Mouse (Mus musculus) spleen, adult 2 months (tissue): ENCODE data around the gene Gm42791. TPM values are rescaled to one million over a fixed set of nuclear protein-coding genes. Genes with fewer than 3 reads are reported as not detected.

Experiments used
- DNase-seq, 2 experiments: peaks; one replicate each; pipeline versions ENCODE4 v3.0.0 to v3.0.0-alpha.2; 2012 to 2021; ENCODE audit warnings: low spot score in 2 of 2, low read depth in 1 of 2
- H3K27ac ChIP-seq: fragments of 200-500 bp; 2 replicates; pipeline ENCODE4 v1.5.1; 2012; ENCODE audit warnings: low read length, inconsistent platforms; ENCODE audit not compliant: insufficient read depth
- H3K27me3 ChIP-seq: fragments of 200-500 bp; 2 replicates; pipeline ENCODE4 v1.6.1; 2012; ENCODE audit warnings: mild to moderate bottlenecking, moderate library complexity, low read length, inconsistent platforms; ENCODE audit not compliant: control insufficient read depth, insufficient read depth
- H3K36me3 ChIP-seq: fragments of 200-500 bp; 2 replicates; pipeline ENCODE4 v1.6.1; 2012; ENCODE audit warnings: mild to moderate bottlenecking, low read length, inconsistent platforms; ENCODE audit not compliant: control insufficient read depth, insufficient read depth
- H3K4me1 ChIP-seq: fragments of 200-500 bp; 2 replicates; pipeline ENCODE4 v1.6.1; 2011; ENCODE audit warnings: inconsistent platforms; ENCODE audit not compliant: control insufficient read depth, insufficient read depth, insufficient read length
- H3K4me3 ChIP-seq: fragments of 200-500 bp; 2 replicates; pipeline ENCODE4 v1.5.1; 2011; ENCODE audit warnings: mild to moderate bottlenecking, inconsistent platforms; ENCODE audit not compliant: insufficient read depth, insufficient read length; ENCODE audit errors: extremely low read depth
- CTCF ChIP-seq: fragments of 200-500 bp; IDR thresholded peaks from 2 replicates; pipeline ENCODE4 v1.5.1; 2011; ENCODE audit warnings: mild to moderate bottlenecking, inconsistent platforms; ENCODE audit not compliant: insufficient read depth, insufficient read length, insufficient replicate concordance; ENCODE audit errors: extremely low read depth
- POLR2A ChIP-seq: fragments of 200-500 bp; IDR thresholded peaks from 2 replicates; pipeline ENCODE4 v1.6.1; 2011; ENCODE audit warnings: low read depth, low read length, inconsistent platforms
- WGBS: fragments of 180-500 bp; shearing (Covaris S2); methylation state at CpG from one replicate; pipeline ENCODE4 v1.1.7; 2018; 5-methylcytosine and 5-hydroxymethylcytosine counted together
- polyA plus RNA-seq: library from polyadenylated mRNA; depleted of rRNA; stranded (reverse); fragments of >200 nt; gene quantifications from 2 replicates; pipeline ENCODE4 v1.2.3, GENCODE M21; 2012

Gm42791 gene
- polyA plus RNA-seq, 1 experiment = not detected

DNA sequence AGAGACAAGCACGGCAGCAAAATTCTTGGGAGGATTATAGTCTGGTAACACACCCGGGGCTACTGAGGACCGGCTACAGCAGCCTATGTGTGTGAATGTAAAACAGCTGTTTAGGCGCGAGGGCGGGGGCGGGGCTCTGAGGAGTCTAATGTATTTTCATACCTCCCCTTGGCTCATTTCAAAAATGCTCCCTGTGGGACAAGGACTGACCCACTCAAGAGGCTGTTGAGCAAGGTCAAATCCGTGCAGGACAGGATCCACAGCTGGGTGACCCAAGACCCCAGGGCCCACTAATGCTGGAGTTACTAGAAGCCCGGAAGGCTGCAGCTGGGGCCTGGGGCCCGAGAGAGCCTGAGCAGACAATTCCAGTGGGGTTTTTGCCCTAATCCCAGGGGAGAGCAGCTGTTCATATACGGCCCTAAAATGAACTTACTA is 55.0 kb downstream of the Gm42791 start:
- Histone ChIP-seq H3K4me1 (no peaks in the 10 kb centered on the region), H3K27me3 (no peaks in the 10 kb centered on the region), H3K4me3 (no peak overlapping the region), H3K27ac (no peak overlapping the region), H3K36me3 (no peaks in the 10 kb centered on the region)
- TF ChIP-seq CTCF (no peak), POLR2A (no peak)
- WGBS = 46% methylated on average over 11 of the region's 11 CpGs
- no peak for DNase-seq

DNA sequence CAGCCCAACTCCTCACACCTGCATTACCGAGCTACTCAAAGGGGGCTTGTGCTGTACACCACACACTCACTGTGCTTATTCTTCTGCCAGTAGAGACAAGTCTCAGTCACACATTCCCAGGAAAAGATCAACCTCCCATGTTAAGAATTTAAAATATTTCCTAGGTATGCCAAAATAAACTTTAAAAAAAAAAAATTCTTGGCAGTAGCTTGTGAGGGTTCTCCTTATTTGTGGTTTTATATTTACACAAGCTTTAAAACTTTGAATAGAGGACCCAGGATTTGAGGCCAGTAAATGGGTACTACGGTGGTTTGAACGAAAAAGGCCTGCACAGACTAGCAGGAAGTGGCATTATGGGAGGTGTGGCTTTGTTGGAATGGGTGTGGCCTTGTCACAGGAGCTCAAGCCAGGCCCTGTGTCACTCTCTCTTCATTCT is 58.4 kb downstream of the Gm42791 start:
- no peaks in the 10 kb centered on the region for H3K4me1 ChIP-seq
- TF ChIP-seq CTCF (no peak), POLR2A (no peak)
- H3K4me3 ChIP-seq = no peak overlapping the region
- no peak for DNase-seq
- H3K27ac ChIP-seq = no peak overlapping the region
- H3K36me3 ChIP-seq = no peaks in the 10 kb centered on the region
- 78% methylated on average over 3 of the region's 3 CpGs for WGBS
- H3K27me3 ChIP-seq = no peaks in the 10 kb centered on the region

DNA sequence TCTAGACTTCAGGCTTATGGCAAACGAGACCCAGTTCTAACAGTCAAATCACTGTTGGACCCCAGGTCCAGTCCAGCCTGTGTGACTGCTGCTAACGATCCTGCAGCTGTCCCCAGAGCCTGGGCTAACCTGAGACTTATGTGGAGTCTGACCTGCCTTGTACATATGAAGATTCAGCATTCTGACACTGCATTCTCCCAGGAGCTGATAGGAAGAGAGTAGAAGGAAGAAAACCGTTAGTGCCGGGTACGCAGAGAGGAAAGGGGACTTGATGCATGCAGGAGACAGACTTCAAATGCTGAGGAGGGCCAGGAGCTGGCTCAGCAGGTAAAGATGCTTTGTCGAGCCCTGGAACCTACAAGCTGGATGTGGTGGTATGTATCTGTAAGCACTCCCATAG is 59.1 kb downstream of the Gm42791 start:
- 87% methylated on average over 6 of the region's 6 CpGs for WGBS
- Histone ChIP-seq H3K27ac (no peak overlapping the region), H3K36me3 (no peaks in the 10 kb centered on the region), H3K4me3 (no peak overlapping the region), H3K4me1 (no peaks in the 10 kb centered on the region), H3K27me3 (no peaks in the 10 kb centered on the region)
- no peak for DNase-seq
- TF ChIP-seq CTCF (no peak), POLR2A (no peak)

DNA sequence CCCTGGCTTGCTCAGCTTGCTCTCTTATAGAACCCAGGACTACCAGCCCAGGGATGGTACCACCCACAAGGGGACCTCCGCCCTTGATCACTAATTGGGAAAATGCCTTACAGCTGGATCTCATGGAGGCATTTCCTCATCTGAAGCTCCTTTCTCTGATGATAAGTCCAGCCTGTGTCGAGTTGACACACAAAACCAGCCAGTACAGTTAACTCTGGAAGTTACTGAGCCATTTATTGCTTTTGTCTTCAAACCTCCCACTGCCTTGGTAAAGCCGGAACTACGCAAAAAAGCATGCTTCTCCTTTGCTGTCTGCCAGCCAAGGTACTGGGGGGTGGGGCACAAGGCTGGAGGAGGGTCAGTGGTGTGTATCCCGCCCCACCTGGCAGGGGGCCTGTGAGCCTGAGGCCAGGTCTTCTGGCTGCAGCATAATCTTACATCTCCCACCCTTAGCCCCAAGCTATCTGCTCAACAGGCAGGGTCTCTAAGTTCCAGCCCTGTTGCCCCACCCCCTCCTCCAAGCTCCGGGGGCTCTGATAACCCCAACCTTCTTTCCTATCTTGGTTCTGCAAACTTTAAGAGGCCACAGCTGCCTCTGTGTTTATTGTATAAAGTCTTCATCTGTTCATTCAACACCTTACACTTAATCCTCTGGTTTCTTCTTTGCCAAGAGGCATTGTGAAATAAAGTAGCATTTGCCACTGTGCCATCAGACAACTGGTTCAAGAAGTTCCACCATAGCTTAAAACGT is 59.7 kb downstream of the Gm42791 start:
- TF ChIP-seq POLR2A = no peak
- TF ChIP-seq CTCF = no peak
- Histone ChIP-seq H3K27me3 (no peaks in the 10 kb centered on the region), H3K36me3 (no peaks in the 10 kb centered on the region), H3K4me1 (no peaks in the 10 kb centered on the region), H3K4me3 (no peak overlapping the region), H3K27ac (no peak overlapping the region)
- 75% methylated on average over 7 of the region's 7 CpGs for WGBS
- DNase-seq = no peak

DNA sequence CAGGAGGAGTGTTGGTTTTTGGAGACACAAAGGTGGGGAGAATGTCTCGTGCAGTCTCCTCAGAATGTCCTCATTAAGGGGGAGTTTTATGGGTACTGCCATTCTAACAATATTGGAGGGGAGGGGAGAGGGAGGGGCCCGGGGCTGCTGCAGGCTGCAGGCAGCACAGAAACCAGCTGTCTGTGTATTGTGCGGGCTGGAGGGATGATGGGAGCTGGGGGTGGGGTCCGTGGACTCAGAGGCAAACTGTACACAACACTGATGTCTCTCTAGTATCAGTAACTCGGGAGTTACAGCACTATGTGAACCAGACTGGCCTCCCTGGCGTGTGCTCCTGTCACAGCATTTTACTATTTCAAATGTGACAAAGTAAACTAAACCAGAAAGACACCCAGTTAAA is 60.5 kb downstream of the Gm42791 start:
- DNase-seq = no peak
- Histone ChIP-seq H3K4me1 (no peaks in the 10 kb centered on the region), H3K27me3 (no peaks in the 10 kb centered on the region), H3K27ac (no peak overlapping the region), H3K4me3 (no peak overlapping the region), H3K36me3 (no peaks in the 10 kb centered on the region)
- TF ChIP-seq CTCF = no peak
- no peak for TF ChIP-seq POLR2A
- WGBS = 82% methylated on average over 6 of the region's 6 CpGs

DNA sequence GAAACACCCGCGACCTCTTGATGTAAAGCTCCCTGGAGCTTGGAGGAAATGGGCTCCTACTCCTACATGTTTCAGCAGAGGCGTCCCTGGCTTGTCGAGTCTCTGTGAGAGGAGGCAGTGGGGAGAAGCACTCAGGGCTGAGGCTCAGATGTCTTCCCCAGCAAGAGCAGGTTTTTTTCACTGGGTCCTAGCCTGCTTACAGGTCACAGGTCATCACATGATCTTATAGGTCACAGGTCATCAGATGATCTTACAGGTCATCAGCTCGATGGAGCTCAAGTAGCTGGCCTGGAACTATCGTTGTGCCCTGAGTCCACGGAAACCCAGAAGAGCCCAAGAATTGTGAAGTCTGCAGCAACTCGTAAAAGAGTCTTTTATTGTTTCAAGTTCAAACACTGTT is 61.2 kb downstream of the Gm42791 start:
- no peak for DNase-seq
- Histone ChIP-seq H3K4me1 (no peaks in the 10 kb centered on the region), H3K27me3 (no peaks in the 10 kb centered on the region), H3K4me3 (no peak overlapping the region), H3K36me3 (no peaks in the 10 kb centered on the region), H3K27ac (no peak overlapping the region)
- 84% methylated on average over 8 of the region's 8 CpGs for WGBS
- TF ChIP-seq CTCF = no peak
- TF ChIP-seq POLR2A = no peak

DNA sequence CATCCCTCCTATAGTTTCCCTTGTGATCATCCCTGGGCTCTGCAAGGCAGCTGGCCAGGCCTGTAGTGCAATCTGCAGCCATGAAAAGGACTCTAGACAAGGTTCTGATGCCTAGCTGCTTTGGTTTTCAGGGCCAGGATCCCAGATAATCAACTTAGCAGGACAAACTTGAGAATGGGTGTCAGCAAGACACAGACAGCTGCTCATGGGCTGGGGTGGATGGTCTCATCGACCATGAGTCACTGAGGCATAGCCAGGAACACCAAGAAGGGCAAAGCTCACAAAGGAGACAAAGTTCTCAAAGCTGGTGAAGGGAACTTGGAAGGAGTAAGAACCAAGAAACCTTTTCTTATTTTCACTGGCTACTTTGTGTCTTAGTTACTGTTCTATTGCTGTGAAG is 63.6 kb downstream of the Gm42791 start:
- WGBS = 71% methylated on average over 1 of the region's 1 CpGs
- TF ChIP-seq POLR2A (no peak), CTCF (no peak)
- no peak overlapping the region for H3K4me3 ChIP-seq
- no peak for DNase-seq
- no peaks in the 10 kb centered on the region for H3K4me1 ChIP-seq
- H3K27me3 ChIP-seq = no peaks in the 10 kb centered on the region
- H3K36me3 ChIP-seq = no peaks in the 10 kb centered on the region
- no peak overlapping the region for H3K27ac ChIP-seq
